Mouse (Mus musculus) olfactory bulb, adult 2 months (tissue): ENCODE data around the gene Zc3hav1. TPM values are rescaled to one million over a fixed set of nuclear protein-coding genes. Genes with fewer than 3 reads are reported as not detected.

ENCODE experiments used
- H3K27ac ChIP-seq: fragments of 200-500 bp; 2 replicates; pipeline ENCODE4 v1.5.1; 2012; ENCODE audit warnings: low read depth, low read length; ENCODE audit not compliant: insufficient read depth
- H3K4me1 ChIP-seq: fragments of 200-500 bp; 2 replicates; pipeline ENCODE4 v1.6.1; 2012; ENCODE audit warnings: low read length; ENCODE audit not compliant: control insufficient read depth, insufficient read depth
- H3K4me3 ChIP-seq: fragments of 200-500 bp; 2 replicates; pipeline ENCODE4 v1.5.1; 2012; ENCODE audit warnings: mild to moderate bottlenecking, low read depth, low read length, moderate library complexity; ENCODE audit not compliant: insufficient read depth
- CTCF ChIP-seq: fragments of 200-500 bp; IDR thresholded peaks from 2 replicates; pipeline ENCODE4 v1.5.1; 2012; ENCODE audit warnings: low read depth, mild to moderate bottlenecking, low read length, moderate library complexity; ENCODE audit not compliant: insufficient read depth
- POLR2A ChIP-seq: fragments of 200-500 bp; IDR thresholded peaks from 2 replicates; pipeline ENCODE4 v1.6.1; 2012; ENCODE audit warnings: mild to moderate bottlenecking, low read depth, low read length, moderate library complexity; ENCODE audit not compliant: insufficient read depth
- WGBS: fragments of 180-500 bp; shearing (Covaris S2); methylation state at CpG from one replicate; pipeline ENCODE4 v1.1.7; 2018; 5-methylcytosine and 5-hydroxymethylcytosine counted together
- polyA plus RNA-seq: library from polyadenylated mRNA; stranded (reverse); fragments of >200 nt; gene quantifications from 2 replicates; pipeline ENCODE4 v1.2.4, GENCODE M21; 2012; ENCODE audit warnings: low replicate concordance; ENCODE audit not compliant: missing spikeins, insufficient read depth, insufficient read length

Zc3hav1 gene
- polyA plus RNA-seq, 1 experiment: not detected

DNA sequence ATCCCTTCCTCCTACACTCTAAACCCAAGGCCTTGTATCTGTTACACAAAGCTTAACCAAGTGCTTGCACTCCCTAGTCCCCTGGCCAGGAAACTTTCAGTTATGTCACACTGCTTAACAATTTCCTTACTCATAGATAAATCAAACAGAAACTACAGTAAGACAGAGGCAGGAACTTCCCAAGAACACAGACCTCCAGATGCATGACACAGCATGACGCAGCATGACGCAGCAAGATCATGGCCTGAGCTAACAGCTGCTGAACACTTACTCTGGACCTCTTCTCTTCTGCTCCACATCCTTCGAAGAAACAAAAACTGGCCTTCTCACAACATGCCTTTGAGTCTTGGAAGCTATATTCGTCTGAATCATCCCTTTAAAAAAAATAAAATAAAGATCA is 38.4 kb downstream of the Zc3hav1 start:
- Histone ChIP-seq H3K4me1 (no peaks in the 10 kb centered on the region), H3K27ac (no peak overlapping the region), H3K4me3 (no peak overlapping the region)
- WGBS: 92% methylated on average over 4 of the region's 4 CpGs
- TF ChIP-seq CTCF (no peak), POLR2A (no peak)

DNA sequence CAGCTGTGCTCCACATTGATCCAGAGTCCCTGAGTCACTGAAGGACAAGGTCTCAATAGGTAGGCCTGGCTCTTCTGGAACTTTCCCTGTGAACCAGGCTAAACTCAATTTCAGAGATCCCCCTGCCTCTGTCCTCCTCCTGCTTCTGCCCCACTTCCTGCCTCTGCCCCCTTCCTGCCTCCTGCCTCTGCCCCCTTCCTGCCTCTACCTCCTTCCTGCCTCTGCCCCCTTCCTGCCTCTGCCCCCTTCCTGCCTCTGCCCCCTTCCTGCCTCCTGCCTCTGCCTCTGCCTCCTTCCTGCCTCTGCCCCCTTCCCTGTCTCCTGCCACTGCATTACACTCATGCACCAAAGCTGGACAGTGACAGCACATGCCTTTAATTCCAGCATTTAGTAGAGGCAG is 44.7 kb downstream of the Zc3hav1 start:
- Histone ChIP-seq H3K4me3 (no peak overlapping the region), H3K4me1 (no peaks in the 10 kb centered on the region), H3K27ac (no peak overlapping the region)
- TF ChIP-seq CTCF (no peak), POLR2A (no peak)

DNA sequence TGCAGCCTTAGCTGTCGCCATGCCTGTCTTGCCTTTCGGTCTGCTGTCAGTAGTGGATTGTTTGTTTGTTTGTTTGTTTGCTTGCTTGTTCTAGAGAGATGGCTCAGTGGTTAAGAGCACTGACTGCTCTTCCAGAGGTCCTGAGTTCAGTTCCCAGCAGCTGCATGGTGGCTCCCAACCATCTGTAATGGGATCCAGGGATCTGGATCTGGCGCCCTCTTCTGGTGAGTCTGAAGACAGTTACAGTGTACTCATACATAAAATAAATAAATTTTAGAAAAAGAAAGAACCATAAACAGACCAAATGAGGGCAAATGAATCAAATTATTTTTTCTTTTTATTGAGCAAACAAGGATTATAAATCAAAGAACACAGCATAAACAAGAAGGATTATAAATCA is 49.4 kb downstream of the Zc3hav1 start:
- no peak overlapping the region for H3K4me3 ChIP-seq
- no peaks in the 10 kb centered on the region for H3K4me1 ChIP-seq
- TF ChIP-seq CTCF (no peak), POLR2A (no peak)
- WGBS: 82% methylated on average over 3 of the region's 3 CpGs
- H3K27ac ChIP-seq: no peak overlapping the region

- H3K4me1 ChIP-seq: peaks cover 8% of the 10 kb centered on the region
- 0 out of 2 replicates have a peak, but pooled peaks have one; percentile 18 for TF ChIP-seq POLR2A
- no peak for TF ChIP-seq CTCF
- H3K27ac ChIP-seq: peak within 1 kb of the TSS; percentile 0; the same call in 1 of the 2 replicates
- H3K4me3 ChIP-seq: peak within 1 kb of the TSS; percentile 72
- WGBS: 1% methylated on average over 70 of the region's 70 CpGs
Measured at GRCm38 (mm10) chr6:38298761-38299401, 55.5 kb downstream of the Zc3hav1 start, which contains the start of gene Zc3hav1l. Zc3hav1l (minus strand) TSS chr6:38299259.

GRCm38 (mm10) chr6:38298246-38298635 is 56.2 kb downstream of the Zc3hav1 start:
- Histone ChIP-seq H3K4me1 (peaks cover 8% of the 10 kb centered on the region), H3K27ac (no peak overlapping the region), H3K4me3 (peak overlapping the region; percentile 72)
- no peak for TF ChIP-seq CTCF
- no peak for TF ChIP-seq POLR2A
- WGBS: 3% methylated on average over 10 of the region's 10 CpGs

DNA sequence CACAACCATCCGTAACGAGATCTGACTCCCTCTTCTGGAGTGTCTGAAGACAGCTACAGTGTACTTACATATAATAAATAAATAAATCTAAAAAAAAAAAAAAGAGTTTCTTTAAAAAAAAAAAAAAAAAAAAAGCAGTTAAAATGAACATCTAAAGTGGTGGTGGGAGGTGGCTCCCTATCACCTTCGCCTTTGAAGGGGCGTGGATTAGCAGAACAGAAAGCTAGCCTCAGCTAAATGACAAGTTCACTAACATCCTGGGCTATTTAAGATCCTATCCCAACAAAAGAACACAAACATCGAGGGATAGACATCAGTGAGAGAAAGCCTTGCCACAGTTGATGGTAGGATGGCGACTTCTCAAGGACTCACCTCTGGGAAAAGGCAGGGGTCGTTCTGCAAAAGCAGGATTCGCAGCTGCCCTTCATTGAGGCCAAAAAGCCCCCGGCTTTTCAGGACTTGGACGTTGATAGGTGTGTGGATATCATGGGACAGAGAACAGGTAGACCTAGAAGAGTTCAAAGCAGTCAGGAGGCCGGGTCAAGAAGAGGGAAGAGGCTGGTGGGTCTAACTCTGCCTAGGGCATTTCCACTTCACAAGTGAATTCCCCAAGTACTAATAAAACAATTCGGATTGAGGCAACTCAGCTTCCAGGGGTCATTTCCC is 56.7 kb downstream of the Zc3hav1 start:
- TF ChIP-seq POLR2A (no peak), CTCF (no peak)
- Histone ChIP-seq H3K4me1 (peaks cover 8% of the 10 kb centered on the region), H3K27ac (no peak overlapping the region), H3K4me3 (no peak overlapping the region)
- WGBS: 59% methylated on average over 12 of the region's 12 CpGs

DNA sequence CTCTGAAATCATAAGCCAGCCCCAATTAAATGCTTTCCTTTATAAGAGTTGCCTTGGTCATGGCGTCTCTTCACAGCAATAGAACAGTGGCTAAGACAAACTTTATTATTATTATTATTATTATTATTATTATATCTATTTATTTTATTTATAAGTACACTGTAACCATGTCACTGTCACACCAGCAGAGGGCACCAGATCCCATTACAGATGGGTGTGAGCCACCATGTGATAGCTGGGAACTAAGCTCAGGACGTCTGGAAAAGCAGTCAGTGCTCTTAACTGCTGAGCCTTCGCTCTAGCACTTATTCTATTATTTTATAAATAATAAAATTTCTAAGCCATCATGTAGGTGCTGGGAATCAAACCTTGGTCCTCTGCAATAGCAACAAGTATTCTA is 60.7 kb downstream of the Zc3hav1 start:
- WGBS: 84% methylated on average over 3 of the region's 3 CpGs
- TF ChIP-seq CTCF (no peak), POLR2A (no peak)
- Histone ChIP-seq H3K4me1 (peaks cover 8% of the 10 kb centered on the region; the same call in 1 of the 2 replicates), H3K4me3 (no peak overlapping the region), H3K27ac (no peak overlapping the region)

DNA sequence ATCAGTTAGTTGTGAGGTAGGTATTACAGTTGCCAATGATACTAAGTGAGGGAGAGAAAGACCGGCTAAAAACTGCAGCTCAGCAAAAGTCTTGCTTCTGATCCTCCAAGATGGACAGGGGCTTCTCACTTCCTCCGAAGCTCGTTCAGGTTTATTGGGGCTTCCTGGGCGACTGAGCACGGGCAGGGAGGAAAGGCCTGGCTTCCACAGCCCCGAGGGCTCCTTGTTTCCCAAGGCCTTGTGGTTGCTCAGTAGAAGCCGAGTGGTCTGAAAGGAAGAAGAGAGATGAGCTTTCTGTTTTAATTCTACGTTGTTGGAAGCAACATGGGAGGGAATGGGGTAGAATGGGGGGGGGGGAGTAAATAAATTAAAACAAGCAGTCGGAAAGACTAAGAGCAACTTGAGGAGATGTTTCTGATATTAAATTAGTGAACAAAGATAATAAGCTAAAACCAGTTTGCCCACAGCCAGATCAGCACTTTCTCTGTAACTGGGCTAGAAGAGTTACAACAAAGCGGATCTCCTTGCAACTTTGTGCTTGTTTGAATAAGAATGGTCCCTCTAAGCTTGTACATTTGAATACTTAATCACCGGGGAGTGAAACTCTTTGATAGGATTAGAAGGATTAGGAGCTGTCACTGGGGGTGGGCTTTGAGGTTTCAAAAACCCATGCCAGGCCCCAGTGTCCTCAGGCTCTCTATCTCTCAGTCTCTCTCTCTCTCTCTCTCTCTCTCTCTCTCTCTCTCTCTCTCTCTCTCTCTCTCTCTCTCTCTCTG is 61.3 kb downstream of the Zc3hav1 start:
- H3K4me1 ChIP-seq: peaks cover 5% of the 10 kb centered on the region; the same call in 1 of the 2 replicates
- 69% methylated on average over 11 of the region's 11 CpGs for WGBS
- no peak overlapping the region for H3K4me3 ChIP-seq
- no peak overlapping the region for H3K27ac ChIP-seq
- TF ChIP-seq CTCF: no peak
- TF ChIP-seq POLR2A: no peak

- TF ChIP-seq POLR2A: no peak
- no peak for TF ChIP-seq CTCF
- 96% methylated on average over 19 of the region's 19 CpGs for WGBS
- H3K27ac ChIP-seq: no peak overlapping the region
Measured at GRCm38 (mm10) chr6:38284422-38284821, 70.0 kb downstream of the Zc3hav1 start.

More at GRCm38 (mm10) chr6:38284422-38284821, 70.0 kb downstream of the Zc3hav1 start:
- no peak overlapping the region for H3K4me3 ChIP-seq
- H3K4me1 ChIP-seq: no peaks in the 10 kb centered on the region
